Mouse (Mus musculus): ENCODE results near the gene Snrk. TPM values are rescaled to one million over a fixed set of nuclear protein-coding genes. Genes with fewer than 3 reads are reported as not detected.

Gene Snrk
- total RNA-seq, 2 experiments from 2014 or later: 111 to 118 TPM

GRCm38 (mm10) chr9:122198621-122199020, 81.6 kb downstream of the Snrk start:
- intact Hi-C loops (cut with DNase I): no loop called here
- DNase-seq (ENCODE audit: extremely low spot score in 1 of 2, low spot score in 2 of 2): no peak

DNA sequence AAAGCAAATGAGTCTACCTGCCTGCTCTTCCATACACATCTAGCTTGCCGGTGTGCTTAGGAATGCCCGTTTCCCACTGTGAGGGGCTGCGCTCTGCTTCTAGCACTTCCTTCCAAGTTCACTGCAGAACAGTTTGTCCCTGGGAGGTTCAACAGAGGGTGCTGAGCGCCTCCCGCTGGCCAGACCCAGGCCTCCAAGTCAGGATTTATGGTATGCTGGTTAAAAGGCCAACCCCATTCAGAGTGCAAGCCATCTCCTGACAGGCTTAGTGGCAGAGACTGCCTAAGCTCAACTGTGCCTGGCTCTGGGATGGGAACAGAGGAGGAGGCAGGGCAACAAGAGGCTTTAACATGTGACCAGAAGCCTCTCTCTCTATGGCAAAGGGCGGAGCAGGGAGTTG, 82.2 kb downstream of the Snrk start:
- intact Hi-C loops (cut with DNase I): no loop called here
- no peak for DNase-seq (ENCODE audit: extremely low spot score in 1 of 2, low spot score in 2 of 2)

DNA sequence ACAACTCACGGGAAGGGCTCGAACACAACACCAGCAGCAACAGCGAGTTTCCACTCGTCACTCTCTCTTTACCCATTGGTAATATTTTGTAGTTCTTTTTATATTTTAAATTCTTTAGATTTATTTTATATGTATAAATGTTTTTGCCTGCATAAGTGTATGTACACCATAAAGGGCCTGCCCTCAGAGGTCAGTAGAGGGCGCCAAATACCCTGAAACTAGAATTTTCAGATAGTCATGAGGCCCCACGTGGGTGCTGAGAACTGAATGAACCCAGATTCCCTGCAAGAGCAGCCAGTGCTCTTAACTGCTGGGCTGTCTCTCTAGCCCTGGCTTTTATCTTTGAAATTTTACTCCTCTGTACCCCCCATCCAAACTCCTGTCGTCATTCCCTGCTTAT, 87.4 kb downstream of the Snrk start:
- intact Hi-C loops (cut with DNase I): no loop called here

GRCm38 (mm10) chr9:122205543-122206200, 88.6 kb downstream of the Snrk start:
- DNase-seq (ENCODE audit: extremely low spot score in 1 of 2, low spot score in 2 of 2): peak in 1 of 2 experiments; percentile 68
- intact Hi-C loops (cut with DNase I): no loop called here

More for the DNA sequence above, 87.4 kb downstream of the Snrk start:
- DNase-seq (ENCODE audit: extremely low spot score in 1 of 2, low spot score in 2 of 2): no peak

DNA sequence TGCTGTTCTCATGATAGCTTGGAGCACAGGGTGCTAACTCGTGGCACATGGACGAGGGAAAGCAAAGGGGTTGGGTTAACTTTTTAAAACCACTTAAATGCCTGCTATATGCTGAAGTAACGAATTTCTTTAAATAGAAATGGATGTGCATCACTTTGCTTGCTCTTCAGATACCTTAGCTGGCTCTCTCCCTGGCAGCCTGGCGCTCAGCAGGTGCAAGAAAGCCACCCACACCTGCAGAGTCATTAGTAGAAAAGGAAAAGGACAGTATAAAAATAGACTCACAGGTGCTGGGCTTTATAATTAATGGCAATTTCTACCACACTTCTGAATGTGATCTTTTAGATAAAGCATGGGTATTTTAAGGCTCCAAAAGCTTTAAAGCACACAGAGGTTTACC, 91.2 kb downstream of the Snrk start:
- intact Hi-C loops (cut with DNase I): no loop called here
- no peak for DNase-seq (ENCODE audit: extremely low spot score in 1 of 2, low spot score in 2 of 2)

DNA sequence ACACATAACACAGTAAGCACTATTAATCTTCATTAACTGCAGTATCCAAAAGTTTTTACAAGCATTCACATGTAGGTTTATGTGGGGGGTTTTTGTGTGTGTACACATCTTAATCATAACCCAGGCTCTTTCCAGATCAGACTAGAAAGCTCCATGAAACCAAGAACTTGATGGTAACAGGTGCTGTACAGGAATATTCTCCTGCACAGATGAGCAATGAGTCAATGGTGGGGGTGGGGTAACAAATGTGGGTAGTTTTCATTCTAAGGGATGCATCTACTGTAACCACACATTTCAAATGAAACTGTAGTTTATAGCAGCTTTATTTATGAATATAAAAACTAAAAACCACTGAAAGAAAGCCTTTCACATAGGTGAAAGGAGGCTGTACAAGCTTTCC, 98.1 kb downstream of the Snrk start:
- intact Hi-C loops (cut with DNase I): no loop called here
- DNase-seq (ENCODE audit: extremely low spot score in 1 of 2, low spot score in 2 of 2): no peak

- intact Hi-C loops (cut with DNase I): no loop called here
- no peak for DNase-seq (ENCODE audit: extremely low spot score in 1 of 2, low spot score in 2 of 2)
Measured at GRCm38 (mm10) chr9:122216945-122217529, 100.0 kb downstream of the Snrk start.

Other genes with a start within 250 kb of the Snrk start
- gene Ackr2, start 218.9 kb upstream of the Snrk start, total RNA-seq (2021): 1 to 10 TPM; 3.6 to 4.2 TPM
- not detected for gene Cyp8b1, start 201.0 kb upstream of the Snrk start, total RNA-seq (2021)
- gene Fam198a, start 166.3 kb upstream of the Snrk start, total RNA-seq (2021): 1 to 10 TPM; 3.2 to 4.4 TPM
- 10 to 100 TPM; 38.1 to 40.0 TPM for gene Pomgnt2, start 120.2 kb upstream of the Snrk start, total RNA-seq (2021)
- gene Ano10, start 177.2 kb downstream of the Snrk start, total RNA-seq (2021): 10 to 100 TPM; 31.5 to 33.8 TPM
- 10 to 100 TPM; 31.3 to 37.0 TPM for gene Abhd5, start 234.3 kb downstream of the Snrk start, total RNA-seq (2021)

All from left cerebral cortex, postnatal 10 days (tissue).